Mouse (Mus musculus): ENCODE results near the gene Tiparp. TPM values are rescaled to one million over a fixed set of nuclear protein-coding genes. Genes with fewer than 3 reads are reported as not detected.

The Tiparp gene
- polyA plus RNA-seq, 1 experiment from 2014 or later, result 7.3 TPM

Other genes starting within 250 kb of the Tiparp start
- gene Ssr3, start 135.8 kb upstream of the Tiparp start, polyA plus RNA-seq (2015; fragmentation: Nextera tagmentation; extraction: Ambion mirVana), result 113 and 147 TPM in 2 replicates
- gene Lekr1, start 137.8 kb downstream of the Tiparp start, polyA plus RNA-seq (2015; fragmentation: Nextera tagmentation; extraction: Ambion mirVana), result 1.3 and 1.5 TPM in 2 replicates

All from liver, embryonic 13.5 days (tissue).